Mouse (Mus musculus): ENCODE measurements around the gene Gnat2. TPM values are rescaled to one million over a fixed set of nuclear protein-coding genes. Genes with fewer than 3 reads are reported as not detected.

Gene Gnat2
- total RNA-seq, 2 experiments from 2014 or later, result not detected

GRCm38 (mm10) chr3:108147386-108148235 is 55.0 kb downstream of the Gnat2 start:
- DNase-seq (ENCODE audit: low spot score in 2 of 2), result peak; percentile 87 to 92
- intact Hi-C loops (cut with DNase I), result loop anchor here (1.0 to 10.0 kb wide), 3 partner anchors 77 to 283 kb away; partner anchors contain the start of gene Gstm7

Other genes with a start within 250 kb of the Gnat2 start
- not detected for gene Eps8l3, start 215.6 kb upstream of the Gnat2 start, total RNA-seq (2021)
- gene Gstm5, start 197.0 kb upstream of the Gnat2 start, total RNA-seq (2021), result 100 to 1,000 TPM; 234 to 260 TPM
- gene Gstm7, start 161.0 kb upstream of the Gnat2 start, total RNA-seq (2021), result 10 to 100 TPM; 89.9 to 93.5 TPM
- gene Gstm6, start 149.0 kb upstream of the Gnat2 start, total RNA-seq (2021), result 1 to 10 TPM; 4.0 to 5.0 TPM
- not detected for gene Gstm3, start 123.5 kb upstream of the Gnat2 start, total RNA-seq (2021)
- gene Gstm2, start 106.3 kb upstream of the Gnat2 start, total RNA-seq (2021), result 1 to 10 TPM; 3.1 to 4.3 TPM
- 100 to 1,000 TPM; 225 to 239 TPM for gene Gstm1, start 74.8 kb upstream of the Gnat2 start, total RNA-seq (2021)
- 10 to 100 TPM in 1 of 2 experiments, 1 to 10 TPM in 1; 9.1 to 10.7 TPM for gene Gstm4, start 47.9 kb upstream of the Gnat2 start, total RNA-seq (2021)
- 10 to 100 TPM; 48.1 to 50.3 TPM for gene Ampd2, start 6.1 kb upstream of the Gnat2 start, total RNA-seq (2021)
- 10 to 100 TPM; 25.6 to 27.7 TPM for gene Gnai3, start 53.4 kb downstream of the Gnat2 start, total RNA-seq (2021)
- gene Gpr61, start 62.1 kb downstream of the Gnat2 start, total RNA-seq (2021), result 10 to 100 TPM; 18.1 to 19.4 TPM
- 10 to 100 TPM; 68.7 to 72.9 TPM for gene Amigo1, start 93.5 kb downstream of the Gnat2 start, total RNA-seq (2021)
- gene Cyb561d1, start 108.4 kb downstream of the Gnat2 start, total RNA-seq (2021), result 10 to 100 TPM; 17.4 to 17.9 TPM
- gene Atxn7l2, start 118.1 kb downstream of the Gnat2 start, total RNA-seq (2021), result 10 to 100 TPM; 24.0 to 24.2 TPM
- gene Sypl2, start 133.9 kb downstream of the Gnat2 start, total RNA-seq (2021), result 1 to 10 TPM; 1.3 to 1.9 TPM
- gene Psma5, start 164.1 kb downstream of the Gnat2 start, total RNA-seq (2021), result 10 to 100 TPM; 73.8 to 88.5 TPM
- 100 to 1,000 TPM; 293 to 302 TPM for gene Sort1, start 191.3 kb downstream of the Gnat2 start, total RNA-seq (2021)